Mouse (Mus musculus): Measurements from ENCODE around the gene Lrmda.

DNA sequence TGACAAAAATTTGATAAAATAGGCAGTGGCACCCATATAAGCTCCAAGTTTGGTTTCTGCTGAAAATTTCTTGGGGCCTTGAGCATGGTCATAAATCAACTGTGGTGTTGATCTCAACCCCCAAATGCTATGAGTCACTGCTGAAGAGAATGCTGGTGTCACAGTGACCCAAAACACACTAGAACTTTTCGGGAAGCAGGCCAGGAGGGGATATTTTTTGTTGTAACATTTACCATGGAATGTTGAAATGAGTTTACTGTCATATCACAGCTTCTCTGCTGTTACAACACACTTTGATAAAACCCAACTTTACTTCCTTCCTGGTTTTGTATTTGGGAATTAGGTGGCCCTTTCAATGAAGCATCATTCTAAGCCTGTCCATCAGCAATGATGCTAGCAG, 1065.3 kb downstream of the Lrmda start:
- TF ChIP-seq POLR2A (IDR thresholded peaks at IDR 0.05; ENCODE audit: control insufficient read depth, extremely low read depth, insufficient read depth, low read length, poor library complexity), result no peak
- TF ChIP-seq CTCF (IDR thresholded peaks at IDR 0.05; ENCODE audit: borderline replicate concordance, control insufficient read depth, extremely low read depth, insufficient read depth, low read length, poor library complexity), result no peak
